Mouse (Mus musculus) T-helper 2 cell (primary cell): Measurements from ENCODE around the gene Pnpla8.

Source experiments
- in situ Hi-C: fragments of 300-600 bp; cut with MboI, MseI; formaldehyde crosslinking; loops from one replicate; pipeline ENCODE4 v1.15.1; 2025; ENCODE audit warnings: high pct_unique_total_duplicates

Gene Pnpla8

DNA sequence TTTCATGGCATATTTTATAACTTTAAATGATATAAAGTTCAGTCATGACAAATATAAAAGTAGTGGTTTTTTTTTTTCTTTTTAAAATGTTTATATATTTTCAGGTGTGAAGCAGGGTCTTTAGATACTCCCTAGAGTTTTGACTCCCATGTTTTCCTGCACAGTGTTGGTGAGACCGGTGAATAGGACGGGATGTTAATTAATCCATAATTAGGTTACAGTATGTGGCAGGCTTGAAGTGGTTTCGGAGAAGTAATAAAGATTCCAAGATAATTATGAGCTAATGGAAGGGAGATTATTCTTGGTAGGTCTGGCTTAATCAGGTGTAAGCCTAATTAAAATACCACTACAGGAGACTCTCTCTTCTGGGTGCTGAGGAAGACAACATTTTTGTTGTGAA is 125.0 kb downstream of the Pnpla8 start:
- in situ Hi-C loops = no loop called here

DNA sequence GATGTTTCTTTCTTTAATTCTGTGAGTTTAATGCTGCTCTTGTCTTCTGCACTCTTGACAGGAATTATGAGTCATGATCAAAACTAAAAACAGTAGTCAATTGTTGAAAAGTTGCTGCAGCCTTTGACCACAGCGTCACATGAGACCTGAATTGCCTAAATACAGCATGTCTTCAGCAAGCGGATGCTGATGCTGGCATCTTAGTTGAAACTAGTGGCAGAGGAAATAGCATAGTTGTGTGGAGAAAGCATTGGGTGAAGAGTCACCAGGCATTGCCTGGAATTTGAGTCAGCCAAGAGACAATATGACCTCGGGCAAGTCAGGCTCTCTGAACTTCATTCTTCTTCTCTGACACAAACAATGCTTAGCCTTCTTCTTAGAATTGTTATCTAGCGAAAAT is 133.9 kb downstream of the Pnpla8 start:
- in situ Hi-C loops = no loop called here

DNA sequence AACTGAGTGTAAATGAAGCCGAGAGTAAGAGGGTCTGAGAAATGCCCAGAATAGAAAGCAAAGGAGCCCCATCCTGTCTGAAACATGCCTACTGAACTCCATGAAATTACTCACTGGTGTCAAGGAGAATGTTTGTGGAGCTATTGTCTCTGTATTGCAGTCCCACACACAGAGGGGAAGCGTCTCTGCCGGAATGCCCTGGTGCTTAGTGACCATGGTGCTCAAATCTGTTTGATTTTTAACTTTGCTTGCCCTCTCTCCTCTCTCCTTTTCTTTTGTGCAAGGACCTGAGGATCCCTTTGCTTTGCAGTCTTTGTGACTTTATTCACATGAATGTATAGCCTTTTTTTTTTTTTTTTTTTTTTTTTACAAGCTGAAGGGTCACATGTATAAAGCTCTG is 136.3 kb downstream of the Pnpla8 start:
- in situ Hi-C loops = no loop called here

DNA sequence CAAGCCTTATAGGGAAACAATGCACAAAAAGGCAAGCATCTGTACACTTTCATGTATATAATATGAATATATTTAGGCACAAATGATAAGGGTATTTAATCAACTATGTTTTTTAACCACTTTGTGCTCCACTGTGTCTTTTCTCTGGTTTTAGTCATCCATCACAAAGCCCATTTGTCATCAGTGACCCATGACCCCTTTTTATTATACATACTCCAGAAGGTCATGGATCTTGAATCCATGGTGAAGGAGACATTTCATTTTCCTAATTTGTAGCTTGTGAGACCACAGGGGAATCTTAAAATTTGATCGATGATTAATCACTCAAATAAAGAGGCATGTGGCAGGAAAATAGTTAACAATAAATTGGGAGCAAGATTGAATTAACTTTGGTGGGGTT is 136.7 kb downstream of the Pnpla8 start:
- in situ Hi-C loops = no loop called here

DNA sequence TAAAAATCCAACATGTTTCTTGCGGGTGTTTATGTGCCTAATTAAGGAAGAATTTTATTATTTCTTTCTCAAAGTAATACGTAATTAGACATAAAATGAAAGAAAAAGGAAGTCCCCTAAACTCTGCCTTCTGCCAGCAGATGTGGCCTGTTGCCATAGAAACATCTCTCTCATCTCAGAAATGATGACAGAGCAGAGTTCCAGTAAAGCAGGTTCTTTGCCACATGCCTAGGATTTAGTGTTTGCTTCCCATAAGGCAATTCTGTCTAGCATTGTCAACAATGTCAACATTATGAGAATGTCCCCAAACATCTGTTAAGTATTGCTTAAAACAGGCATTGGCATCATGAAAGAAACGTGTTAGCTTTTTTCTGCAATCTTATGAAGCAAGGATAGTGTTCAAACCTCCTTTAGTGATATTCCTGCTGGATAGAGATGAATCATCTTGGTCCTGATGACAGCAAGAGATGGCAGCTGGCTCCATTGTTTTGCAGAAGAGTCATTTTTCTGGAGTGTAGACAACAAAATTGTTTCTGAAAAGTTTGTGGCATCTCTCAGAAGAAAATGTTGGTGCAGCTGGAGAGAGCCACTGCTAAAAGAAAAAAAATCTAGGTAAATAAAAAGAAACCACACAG is 150.0 kb downstream of the Pnpla8 start:
- in situ Hi-C loops = no loop called here
